Mouse (Mus musculus) lung, postnatal 0 days (tissue): ENCODE results near the gene Ttll9.

Experiments
- CTCF ChIP-seq: IDR thresholded peaks from 2 replicates; pipeline ENCODE4 v1.5.1; 2016; ENCODE audit warnings: antibody characterized with exemption, mild to moderate bottlenecking
- EP300 ChIP-seq: IDR thresholded peaks from 2 replicates; pipeline ENCODE4 v1.6.1; 2016; ENCODE audit warnings: antibody characterized with exemption, mild to moderate bottlenecking, control low read depth

DNA sequence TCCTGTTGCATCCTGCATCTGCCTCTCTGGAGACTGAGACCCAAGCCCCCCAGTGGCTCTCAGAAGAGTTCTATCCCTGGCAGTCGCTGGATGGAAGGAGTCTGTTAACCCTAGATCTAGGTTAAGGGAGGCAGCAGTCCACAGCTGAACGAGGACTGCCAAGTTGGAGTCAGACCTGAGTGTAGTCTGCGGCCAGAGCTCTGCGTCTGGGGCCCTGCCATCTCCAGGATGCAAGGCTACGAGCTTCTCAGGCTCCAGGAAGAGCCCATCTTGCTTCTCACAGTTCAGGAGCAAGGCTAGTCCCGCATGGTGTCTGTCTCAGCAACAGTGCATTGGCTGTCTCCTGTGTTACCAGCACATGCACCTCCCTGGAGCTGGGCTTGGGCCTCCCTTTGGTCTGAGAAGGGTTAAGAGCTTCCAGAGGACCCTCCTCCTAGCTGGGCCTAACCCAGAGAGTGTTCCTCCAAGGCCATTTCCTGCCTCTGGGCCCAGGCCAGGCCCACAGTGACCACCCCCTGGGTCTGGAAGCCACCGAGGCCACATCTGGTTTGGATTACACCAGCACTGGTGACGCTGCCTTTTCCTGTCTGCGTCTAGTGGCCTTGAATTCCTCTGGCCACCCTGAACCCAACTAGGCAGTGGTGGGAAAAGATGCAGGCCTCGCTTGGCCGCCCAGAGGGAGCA lies 37.0 kb upstream of the Ttll9 start:
- TF ChIP-seq CTCF (no peak), EP300 (no peak)
